Mouse (Mus musculus): ENCODE measurements at regions not wholly inside any gene's neighbourhood (a gene's known extent, or its start where the extent isn't known, plus 50 kb on each side); places are given as distances from the start of the nearest gene placed in this dataset.

DNA sequence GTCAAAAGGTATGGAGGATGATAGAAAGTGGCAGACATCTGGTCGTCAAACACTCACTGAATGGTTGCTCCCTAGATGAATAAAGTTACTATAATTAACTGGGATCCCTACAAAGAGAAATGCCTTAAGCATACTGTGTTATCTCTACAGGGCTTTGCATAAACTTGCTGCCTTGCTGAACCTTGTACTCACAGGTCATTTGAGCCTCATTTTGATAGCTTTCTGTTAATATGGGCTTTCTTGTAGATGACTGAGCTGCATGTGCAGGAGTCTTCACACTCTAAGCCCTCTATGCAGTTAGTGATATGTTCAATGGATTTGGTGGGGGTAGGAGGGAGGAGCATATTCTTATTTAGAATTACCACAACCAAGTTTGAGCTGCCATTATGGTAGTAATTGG, 127.8 kb upstream of the Sdr16c6 start:
- TF ChIP-seq POLR2A (IDR thresholded peaks at IDR 0.05; ENCODE audit: insufficient read length, low read depth): no peak
- TF ChIP-seq USF1 (IDR thresholded peaks at IDR 0.05; ENCODE audit: low read depth): no peak
- no peak for TF ChIP-seq REST (IDR thresholded peaks at IDR 0.05; ENCODE audit: insufficient read depth, insufficient read length)
- TF ChIP-seq MAX (IDR thresholded peaks at IDR 0.05; ENCODE audit: low read depth): no peak

All from myocyte (in vitro differentiated cells).